Mouse (Mus musculus) brain, embryonic 14.5 days (tissue): Measurements from ENCODE around the gene Adcy2.

ENCODE experiments used
- CTCF ChIP-seq: fragments of 200-500 bp; IDR thresholded peaks from 2 replicates; pipeline ENCODE4 v1.5.1; 2012; ENCODE audit warnings: inconsistent platforms, mild to moderate bottlenecking, moderate library complexity, borderline replicate concordance; ENCODE audit not compliant: insufficient read depth, insufficient read length; ENCODE audit errors: extremely low read depth
- POLR2A ChIP-seq: fragments of 200-500 bp; IDR thresholded peaks from 2 replicates; pipeline ENCODE4 v1.6.1; 2012; ENCODE audit warnings: mild to moderate bottlenecking, inconsistent platforms, borderline replicate concordance; ENCODE audit not compliant: poor library complexity, insufficient read depth, insufficient read length, severe bottlenecking; ENCODE audit errors: extremely low read depth

DNA sequence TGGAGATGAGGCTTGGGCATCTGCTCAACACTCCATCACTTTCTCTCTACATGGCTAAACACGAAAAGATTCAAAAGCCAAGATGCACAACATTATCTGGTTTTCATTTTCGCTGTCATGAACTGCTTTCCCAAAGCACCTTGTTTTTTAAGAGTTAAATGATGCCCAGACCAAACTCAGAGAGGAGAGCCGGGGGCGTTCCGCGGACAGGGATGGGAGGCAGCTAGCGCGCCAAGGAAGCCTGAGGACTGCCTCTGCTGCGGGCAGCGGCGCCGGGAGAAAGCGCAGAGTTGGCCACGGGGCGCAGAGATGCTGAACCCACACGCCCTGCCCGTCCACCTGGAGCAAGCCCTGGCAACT is 803 bp downstream of the Adcy2 start:
- TF ChIP-seq CTCF, result no peak
- no peak for TF ChIP-seq POLR2A
